Mouse (Mus musculus) Muller cell, postnatal 12 days (primary cell): ENCODE results near the gene 1700020A23Rik.

Experiments used
- DNase-seq: peaks from one replicate; pipeline ENCODE4 v3.0.0-alpha.2; 2015; ENCODE audit errors: inconsistent ontology term

The 1700020A23Rik gene

DNA sequence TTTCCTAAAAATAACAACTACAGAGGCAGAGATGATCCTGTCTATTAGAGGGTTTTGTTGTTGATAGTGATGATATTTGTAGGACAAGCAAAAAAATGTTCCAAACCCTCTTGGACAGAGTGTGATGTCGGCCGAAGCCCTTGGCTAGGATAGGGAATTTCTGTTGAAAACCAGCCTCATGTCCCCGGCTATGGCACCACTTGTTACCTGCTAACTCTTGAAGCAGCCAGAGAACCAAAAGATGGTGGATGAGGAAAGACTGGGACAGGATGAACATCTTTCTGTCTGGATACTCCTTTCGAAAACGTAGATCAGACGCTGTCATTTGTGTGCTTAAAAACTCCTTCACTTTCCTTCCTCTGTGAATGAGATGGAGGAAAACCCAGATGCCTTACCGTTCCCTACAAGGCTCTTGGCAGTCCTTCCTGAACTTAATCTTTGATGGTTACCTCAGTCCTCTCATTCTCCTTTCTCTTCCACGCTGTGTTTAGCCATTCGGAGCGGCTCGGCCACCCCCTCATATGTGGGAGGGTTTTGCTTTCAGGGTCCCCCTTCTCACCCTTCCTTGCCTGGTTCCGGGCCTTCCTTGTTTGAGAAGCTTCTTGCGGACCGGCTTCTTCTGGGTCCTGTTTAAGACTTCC lies 46.1 kb downstream of the 1700020A23Rik start:
- peak; percentile 19 for DNase-seq

GRCm38 (mm10) chr2:130451727-130452090 lies 46.6 kb downstream of the 1700020A23Rik start:
- no peak for DNase-seq

DNA sequence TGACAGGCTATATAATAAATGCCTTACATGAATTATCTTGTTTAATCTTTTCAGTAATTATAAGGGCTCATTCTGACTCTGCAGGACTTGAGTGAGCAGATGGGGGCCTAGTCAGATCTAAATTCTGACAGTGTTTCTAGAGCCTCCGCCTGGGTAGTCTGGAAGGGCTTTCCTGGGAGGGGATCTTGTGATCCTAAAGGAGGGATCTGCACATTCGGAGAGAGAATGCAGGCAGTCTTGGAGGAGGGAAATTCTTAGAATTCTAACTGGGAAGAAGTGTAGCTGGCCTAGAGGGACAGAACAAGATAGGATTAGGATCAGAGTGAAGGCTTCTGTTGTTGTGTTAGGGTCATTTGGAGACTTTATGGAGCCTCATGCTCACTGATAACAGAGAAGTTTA lies 47.2 kb downstream of the 1700020A23Rik start:
- no peak for DNase-seq

DNA sequence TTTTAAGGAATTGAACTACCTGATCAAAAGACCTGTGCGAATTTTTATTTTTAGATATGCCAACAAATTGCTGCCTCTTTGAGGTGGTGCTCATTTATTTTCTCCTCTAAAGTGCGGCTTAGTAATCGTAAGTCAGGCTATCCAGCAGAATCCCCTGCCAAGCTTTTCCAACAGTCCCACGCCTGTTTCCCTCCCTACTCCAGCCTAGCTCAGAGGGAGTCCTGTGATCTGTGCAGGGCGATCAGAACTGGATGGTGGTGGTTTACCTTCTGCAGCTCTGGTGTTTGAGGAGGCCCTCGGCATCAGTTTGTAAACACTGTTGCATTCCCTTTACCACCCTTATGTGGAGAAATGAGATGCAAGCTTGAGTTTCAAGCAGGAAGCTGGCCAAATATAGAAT lies 48.4 kb downstream of the 1700020A23Rik start:
- no peak for DNase-seq

DNA sequence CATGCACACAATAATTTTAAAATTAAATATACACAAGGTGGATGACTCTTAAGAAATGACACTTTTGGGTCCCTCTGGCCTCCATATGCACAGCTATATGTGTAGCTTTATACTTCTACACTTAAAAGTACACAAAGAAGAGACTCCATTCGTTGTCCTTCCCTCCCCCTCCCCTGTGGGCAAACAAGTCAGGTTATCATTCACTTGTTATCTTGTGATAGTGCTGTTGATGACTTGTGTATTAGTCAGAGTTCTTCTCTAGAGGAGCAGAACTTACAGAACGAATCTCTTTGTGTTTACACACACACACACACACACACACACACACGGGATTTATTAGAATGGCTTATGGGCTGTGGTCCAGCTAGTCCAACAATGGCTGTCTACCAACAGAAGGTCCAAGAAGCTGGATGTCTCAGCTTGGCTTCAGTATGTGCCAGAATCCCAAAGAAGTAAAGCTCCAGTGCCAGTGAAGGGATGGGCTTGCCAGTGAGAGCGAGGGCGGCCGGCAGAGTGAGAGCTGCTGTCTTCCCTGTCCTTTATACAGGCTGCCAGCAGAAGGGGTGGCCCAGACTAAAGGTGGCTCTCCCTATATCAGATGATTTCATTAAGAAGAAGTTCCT lies 49.8 kb downstream of the 1700020A23Rik start:
- DNase-seq = peak; percentile 83
